Mouse (Mus musculus) naive thymus-derived CD4-positive, alpha-beta T cell, adult 2 months (primary cell): ENCODE measurements around the gene Il1a.

Source experiments
- DNase-seq: peaks from one replicate; pipeline ENCODE4 v3.0.0-alpha.2; 2011; ENCODE audit warnings: low read depth

Gene Il1a

DNA sequence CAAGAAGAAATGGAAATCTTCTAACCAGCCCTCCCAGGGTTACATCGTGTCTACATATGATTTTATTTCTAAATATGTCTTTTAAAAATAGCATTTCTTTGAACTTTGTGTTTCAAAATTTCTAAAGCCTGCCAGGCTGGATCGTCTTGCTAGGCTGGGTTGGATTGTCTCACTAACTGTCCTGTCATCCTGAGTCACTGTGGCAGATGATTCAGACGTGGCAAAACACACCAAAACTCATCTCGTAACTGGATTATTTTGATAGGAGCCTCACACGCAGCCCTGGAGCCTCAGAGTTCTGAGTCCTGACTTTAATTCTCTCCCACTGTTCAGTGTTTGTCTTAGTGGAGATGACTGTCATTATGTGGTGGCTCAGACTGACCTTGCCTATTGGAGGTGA is 46.7 kb downstream of the Il1a start:
- DNase-seq = no peak

GRCm38 (mm10) chr2:129261151-129261794 is 48.5 kb downstream of the Il1a start:
- DNase-seq = no peak

GRCm38 (mm10) chr2:129260646-129261045 is 49.1 kb downstream of the Il1a start:
- DNase-seq = no peak

GRCm38 (mm10) chr2:129258475-129259211 is 51.1 kb downstream of the Il1a start:
- peak; percentile 91 for DNase-seq

DNA sequence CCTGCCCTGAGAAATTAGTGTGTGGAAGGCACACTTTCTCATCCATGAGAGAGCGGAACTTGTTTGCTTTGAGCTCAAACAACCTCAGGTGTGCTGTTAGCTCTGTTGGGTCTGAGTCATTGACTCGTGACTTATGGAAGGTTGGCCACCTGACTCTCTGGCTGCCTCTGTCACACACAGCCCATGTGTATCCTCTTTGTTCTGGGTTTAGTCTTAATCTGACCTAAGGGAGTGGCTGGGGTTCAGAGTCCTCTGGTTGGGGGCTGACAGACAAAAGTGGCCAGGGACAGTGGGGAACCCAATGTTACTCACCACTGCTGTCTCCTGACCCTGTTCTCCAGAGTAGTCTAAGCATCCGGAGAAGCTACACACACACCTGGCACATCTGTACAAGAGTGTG is 51.7 kb downstream of the Il1a start:
- DNase-seq = peak; percentile 20

DNA sequence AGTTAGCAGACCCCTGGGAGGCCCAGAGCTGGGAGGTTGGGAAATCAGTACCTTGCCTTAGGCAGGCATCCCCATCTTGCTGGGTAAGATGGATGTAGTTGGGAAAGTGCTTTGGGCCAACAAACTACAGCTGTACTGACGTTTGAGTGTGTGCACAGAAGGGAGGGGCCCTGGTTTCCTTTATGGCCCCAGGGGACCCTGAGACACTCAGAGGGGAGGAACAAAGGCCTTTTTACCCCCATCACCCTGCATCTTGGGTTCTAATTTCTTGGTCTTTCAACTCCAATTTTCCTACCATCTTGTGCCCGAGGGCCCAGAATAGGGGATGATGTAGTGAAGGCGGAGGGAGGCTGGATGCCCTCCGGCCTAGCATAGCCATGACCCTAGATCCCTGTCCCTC is 53.8 kb downstream of the Il1a start:
- no peak for DNase-seq

DNA sequence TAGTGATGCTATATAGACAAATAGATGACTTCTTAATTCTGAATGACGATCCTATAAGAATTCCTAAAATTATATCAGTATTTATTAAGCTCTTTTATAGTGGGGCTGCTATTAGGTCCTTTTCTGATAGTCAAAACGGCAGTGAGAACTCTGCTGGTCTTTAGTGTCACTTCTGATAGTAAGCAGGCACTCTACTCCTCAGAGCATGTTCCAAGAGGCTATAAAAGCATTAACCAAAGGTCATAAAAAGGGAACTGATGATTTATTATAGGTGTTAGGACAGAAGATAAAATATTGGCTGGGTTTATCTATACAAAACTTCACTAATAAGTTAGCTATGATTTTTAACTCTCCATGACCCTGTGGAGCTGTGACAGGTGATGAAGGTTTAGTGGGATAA is 55.7 kb downstream of the Il1a start:
- DNase-seq = no peak

DNA sequence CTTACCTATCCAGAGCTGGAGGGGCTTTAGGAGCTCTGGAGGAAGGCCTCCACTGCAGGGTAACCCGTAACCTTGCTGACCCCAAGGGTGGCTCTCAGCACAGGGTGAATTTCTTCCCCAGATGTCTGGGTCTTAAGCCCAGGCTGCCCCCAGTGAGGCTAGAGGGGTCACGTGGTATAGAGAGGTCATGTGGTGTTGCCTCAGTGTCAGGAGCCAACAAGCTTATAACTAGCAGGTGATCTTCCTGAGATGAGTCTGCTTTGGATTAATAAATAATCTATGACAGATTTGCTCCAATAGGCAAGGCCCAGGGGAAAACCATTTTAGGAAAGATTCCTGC is 56.2 kb downstream of the Il1a start:
- no peak for DNase-seq

GRCm38 (mm10) chr2:129252836-129253630 is 56.7 kb downstream of the Il1a start:
- DNase-seq = no peak
